Mouse (Mus musculus) stomach, embryonic 14.5 days (tissue): ENCODE results near the gene P4ha2. TPM values are rescaled to one million over a fixed set of nuclear protein-coding genes. Genes with fewer than 3 reads are reported as not detected.

ENCODE experiments used
- ATAC-seq: fragments of 200-750 bp; cut with Nextera tagmentation; 2 replicates; pipeline ENCODE4 v1.8.0; 2017; ENCODE audit warnings: low read depth, moderate TSS enrichment; ENCODE audit not compliant: insufficient number of reproducible peaks, insufficient read depth, low FRiP score
- H3K27ac ChIP-seq: fragments of 300-500 bp; sonication (generic); 2 replicates; pipeline ENCODE4 v1.5.1; 2014; ENCODE audit warnings: mild to moderate bottlenecking, low read length, moderate library complexity, mixed read lengths
- H3K27me3 ChIP-seq: fragments of 300-500 bp; sonication (generic); 2 replicates; pipeline ENCODE4 v1.6.1; 2014; ENCODE audit warnings: low read length, control low read depth, mixed read lengths; ENCODE audit not compliant: control insufficient read depth, insufficient read depth
- H3K36me3 ChIP-seq: fragments of 300-500 bp; sonication (generic); 2 replicates; pipeline ENCODE4 v1.6.1; 2014; ENCODE audit warnings: mild to moderate bottlenecking, control low read depth, low read length, moderate library complexity, mixed read lengths; ENCODE audit not compliant: control insufficient read depth, insufficient read depth
- H3K4me1 ChIP-seq: fragments of 300-500 bp; sonication (generic); 2 replicates; pipeline ENCODE4 v1.6.1; 2014; ENCODE audit warnings: low read length, control low read depth, mixed read lengths; ENCODE audit not compliant: control insufficient read depth, insufficient read depth
- H3K4me2 ChIP-seq: fragments of 300-500 bp; sonication (generic); replicated peaks from 2 replicates; pipeline ENCODE4 v1.6.1; 2014; ENCODE audit warnings: low read depth, low read length, control low read depth
- H3K4me3 ChIP-seq: fragments of 300-500 bp; sonication (generic); 2 replicates; pipeline ENCODE4 v1.5.1; 2014; ENCODE audit warnings: low read depth, low read length, control low read depth
- H3K9ac ChIP-seq: fragments of 300-500 bp; sonication (generic); replicated peaks from 2 replicates; pipeline ENCODE4 v1.6.1; 2014; ENCODE audit warnings: low read depth, mild to moderate bottlenecking, control low read depth, low read length, moderate library complexity, mixed read lengths
- H3K9me3 ChIP-seq: fragments of 300-500 bp; sonication (generic); 2 replicates; pipeline ENCODE4 v1.6.1; 2016; ENCODE audit warnings: low read depth, low read length, control low read depth; ENCODE audit not compliant: control insufficient read depth
- WGBS: fragments of 180-500 bp; shearing (Covaris S2); extraction: QIAGEN DNeasy Blood & Tissue Kit; methylation state at CpG from one replicate; pipeline ENCODE4 v1.1.7; 2014; 5-methylcytosine and 5-hydroxymethylcytosine counted together
- polyA plus RNA-seq: library from polyadenylated mRNA; unstranded; fragments of >200 nt; fragmentation: Nextera tagmentation; extraction: Ambion mirVana; gene quantifications from 2 replicates; pipeline ENCODE4 v1.2.1, GENCODE M21; 2014

P4ha2 gene
- polyA plus RNA-seq, 1 experiment from 2014 or later, result 46.9 TPM

- no peak overlapping the region for H3K27ac ChIP-seq
- WGBS, result 43% methylated on average over 4 of the region's 4 CpGs
- no peaks in the 10 kb centered on the region for H3K36me3 ChIP-seq
- H3K9me3 ChIP-seq, result no peaks in the 10 kb centered on the region
- no peak overlapping the region for H3K9ac ChIP-seq
- H3K4me3 ChIP-seq, result no peak overlapping the region
- ATAC-seq, result peak; percentile 33; the same call in 1 of the 2 replicates
- no peaks in the 10 kb centered on the region for H3K27me3 ChIP-seq
- peaks cover 7% of the 10 kb centered on the region; the same call in 1 of the 2 replicates for H3K4me1 ChIP-seq
- H3K4me2 ChIP-seq, result no peak overlapping the region
Observed at GRCm38 (mm10) chr11:54073291-54073690, 26.6 kb upstream of the P4ha2 start.

DNA sequence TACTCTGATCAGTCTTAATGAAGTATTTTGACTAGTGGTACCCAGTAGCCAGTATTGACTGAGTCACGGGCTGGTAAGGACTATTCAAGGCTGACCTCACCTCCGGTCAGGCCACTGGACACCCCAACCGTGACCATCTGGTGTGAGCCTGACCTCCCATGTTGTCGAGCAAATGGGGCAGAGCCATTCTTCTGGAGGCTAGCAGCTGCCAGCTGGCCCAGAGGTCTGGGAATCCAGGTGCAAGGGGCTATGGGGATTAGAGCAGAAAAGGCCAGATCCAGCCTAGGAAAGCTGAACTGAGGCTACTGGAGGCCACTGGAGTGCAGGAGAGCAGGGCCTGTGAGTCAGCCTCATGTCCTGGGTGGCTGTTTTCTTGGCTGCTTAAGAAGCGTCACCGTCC is 24.5 kb upstream of the P4ha2 start:
- 80% methylated on average over 6 of the region's 6 CpGs for WGBS
- Histone ChIP-seq H3K4me2 (no peak overlapping the region), H3K9me3 (no peaks in the 10 kb centered on the region), H3K4me1 (peaks cover 10% of the 10 kb centered on the region; the same call in 1 of the 2 replicates), H3K4me3 (no peak overlapping the region), H3K9ac (no peak overlapping the region), H3K36me3 (no peaks in the 10 kb centered on the region), H3K27ac (no peak overlapping the region), H3K27me3 (no peaks in the 10 kb centered on the region)
- ATAC-seq, result no peak

DNA sequence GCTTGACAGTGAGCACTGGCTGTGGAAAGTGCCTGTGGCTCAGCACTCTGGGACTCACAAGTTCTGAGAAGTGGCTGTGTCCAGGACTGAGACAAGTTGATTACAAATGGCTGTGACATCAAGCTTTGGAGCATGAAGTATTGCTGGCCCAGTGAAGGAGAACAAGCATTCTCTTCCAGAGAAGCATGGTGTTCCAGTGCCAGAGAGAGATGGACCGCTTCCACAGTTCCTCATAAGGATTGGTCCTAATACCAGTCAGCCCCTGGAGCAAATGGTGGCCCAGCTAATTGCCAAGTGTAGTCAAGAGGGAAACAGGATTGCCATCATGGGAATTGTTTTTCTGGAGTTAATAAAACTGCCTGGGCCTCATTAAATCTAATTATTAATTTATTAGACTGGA is 23.8 kb upstream of the P4ha2 start:
- Histone ChIP-seq H3K9me3 (no peaks in the 10 kb centered on the region), H3K9ac (no peak overlapping the region), H3K27me3 (no peaks in the 10 kb centered on the region), H3K4me3 (no peak overlapping the region), H3K4me1 (peaks cover 10% of the 10 kb centered on the region; the same call in 1 of the 2 replicates), H3K36me3 (no peaks in the 10 kb centered on the region), H3K4me2 (no peak overlapping the region), H3K27ac (no peak overlapping the region)
- 96% methylated on average over 1 of the region's 1 CpGs for WGBS
- no peak for ATAC-seq

- 36% methylated on average over 7 of the region's 7 CpGs for WGBS
- no peak overlapping the region for H3K4me2 ChIP-seq
- peak; percentile 71; the same call in 1 of the 2 replicates for ATAC-seq
- 0 out of 2 replicates have a peak, but pooled peaks cover 7% of the 10 kb centered on the region for H3K4me1 ChIP-seq
- no peak overlapping the region for H3K9ac ChIP-seq
- H3K27ac ChIP-seq, result no peak overlapping the region
- H3K27me3 ChIP-seq, result no peaks in the 10 kb centered on the region
- H3K4me3 ChIP-seq, result no peak overlapping the region
- no peaks in the 10 kb centered on the region for H3K36me3 ChIP-seq
- H3K9me3 ChIP-seq, result no peaks in the 10 kb centered on the region
Observed at GRCm38 (mm10) chr11:54080435-54080834, 19.5 kb upstream of the P4ha2 start.

- no peak overlapping the region for H3K4me3 ChIP-seq
- H3K4me1 ChIP-seq, result 0 out of 2 replicates have a peak, but pooled peaks cover 7% of the 10 kb centered on the region
- no peaks in the 10 kb centered on the region for H3K9me3 ChIP-seq
- no peaks in the 10 kb centered on the region for H3K27me3 ChIP-seq
- no peak overlapping the region for H3K27ac ChIP-seq
- H3K4me2 ChIP-seq, result no peak overlapping the region
- no peak for ATAC-seq
- H3K9ac ChIP-seq, result no peak overlapping the region
- WGBS, result 90% methylated on average over 5 of the region's 5 CpGs
- H3K36me3 ChIP-seq, result no peaks in the 10 kb centered on the region
Observed at GRCm38 (mm10) chr11:54082725-54083124, 17.2 kb upstream of the P4ha2 start.

DNA sequence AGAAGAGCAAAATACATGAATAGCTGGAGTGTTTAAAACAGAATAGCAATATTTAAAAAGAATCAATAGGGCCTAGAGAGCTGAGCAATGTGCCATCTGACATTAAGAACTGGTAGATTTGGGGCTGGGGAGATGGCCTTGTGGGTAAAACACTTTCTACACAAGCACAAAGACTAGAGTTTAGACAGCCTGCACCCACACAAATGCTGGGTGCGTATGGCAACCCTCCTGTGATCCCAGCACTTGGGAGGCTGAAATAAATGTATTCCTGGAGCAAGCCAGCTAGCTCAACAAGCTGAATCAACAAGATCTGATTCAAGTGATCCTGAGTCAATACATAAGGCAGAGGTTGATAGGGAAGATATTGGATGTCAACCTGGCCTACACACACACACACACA is 14.9 kb upstream of the P4ha2 start:
- Histone ChIP-seq H3K27ac (no peak overlapping the region), H3K9ac (no peak overlapping the region), H3K4me1 (0 out of 2 replicates have a peak, but pooled peaks cover 2% of the 10 kb centered on the region), H3K36me3 (no peaks in the 10 kb centered on the region), H3K4me2 (no peak overlapping the region), H3K27me3 (no peaks in the 10 kb centered on the region), H3K9me3 (no peaks in the 10 kb centered on the region), H3K4me3 (no peak overlapping the region)
- no peak for ATAC-seq
- 86% methylated on average over 1 of the region's 1 CpGs for WGBS

- Histone ChIP-seq H3K4me1 (no peaks in the 10 kb centered on the region), H3K4me2 (no peak overlapping the region), H3K4me3 (no peak overlapping the region), H3K9me3 (no peaks in the 10 kb centered on the region), H3K36me3 (no peaks in the 10 kb centered on the region), H3K27me3 (no peaks in the 10 kb centered on the region), H3K9ac (no peak overlapping the region), H3K27ac (no peak overlapping the region)
- no peak for ATAC-seq
- WGBS, result 57% methylated on average over 5 of the region's 5 CpGs
Observed at GRCm38 (mm10) chr11:54085816-54086215, 14.1 kb upstream of the P4ha2 start.

DNA sequence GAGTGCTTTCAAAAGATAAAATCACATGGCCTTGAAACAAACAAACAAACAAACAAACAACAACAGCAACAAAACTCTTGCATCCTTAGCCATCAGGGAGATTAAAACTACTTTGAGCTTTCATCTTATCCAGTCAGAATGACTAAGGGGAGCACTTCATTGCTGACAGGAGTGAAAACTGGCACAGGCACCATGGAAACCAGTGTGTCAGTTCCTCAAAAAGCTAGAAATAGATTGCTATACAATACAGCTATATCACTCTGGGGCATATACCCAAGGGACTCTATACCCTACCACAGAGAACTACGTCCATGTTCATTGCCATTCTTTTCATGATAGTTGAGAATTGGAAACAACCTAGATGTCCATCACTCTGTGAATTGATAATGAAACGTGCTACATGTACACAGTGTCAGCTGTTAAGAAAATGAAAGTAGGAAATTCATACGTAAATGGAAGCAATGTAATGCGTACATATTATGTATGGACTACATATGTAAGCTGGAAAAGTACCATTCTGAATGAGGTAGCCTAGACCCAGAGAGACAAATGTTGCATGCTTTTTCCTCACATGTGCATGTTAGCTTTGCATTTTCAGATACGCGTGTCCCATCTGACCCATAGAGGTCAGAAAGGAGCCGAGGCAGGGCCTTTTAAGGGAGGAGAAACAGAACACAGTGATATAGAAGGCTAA is 11.5 kb upstream of the P4ha2 start:
- ATAC-seq, result no peak
- no peaks in the 10 kb centered on the region for H3K4me1 ChIP-seq
- no peak overlapping the region for H3K9ac ChIP-seq
- no peaks in the 10 kb centered on the region for H3K27me3 ChIP-seq
- no peaks in the 10 kb centered on the region for H3K9me3 ChIP-seq
- no peaks in the 10 kb centered on the region for H3K36me3 ChIP-seq
- WGBS, result 77% methylated on average over 7 of the region's 7 CpGs
- H3K27ac ChIP-seq, result no peak overlapping the region
- H3K4me3 ChIP-seq, result no peak overlapping the region
- no peak overlapping the region for H3K4me2 ChIP-seq

GRCm38 (mm10) chr11:54088947-54089317 is 11.0 kb upstream of the P4ha2 start:
- no peaks in the 10 kb centered on the region for H3K4me1 ChIP-seq
- no peaks in the 10 kb centered on the region for H3K36me3 ChIP-seq
- 42% methylated on average over 5 of the region's 5 CpGs for WGBS
- H3K9ac ChIP-seq, result no peak overlapping the region
- no peak for ATAC-seq
- H3K4me3 ChIP-seq, result no peak overlapping the region
- no peak overlapping the region for H3K27ac ChIP-seq
- H3K4me2 ChIP-seq, result no peak overlapping the region
- H3K27me3 ChIP-seq, result no peaks in the 10 kb centered on the region
- no peaks in the 10 kb centered on the region for H3K9me3 ChIP-seq
